12 mouse cellular contexts compared by ENCODE assay signal in genomic region chr7:24394475-24395161, GRCm38 (mm10). TPM values are rescaled to one million over a fixed set of nuclear protein-coding genes. Genes with fewer than 3 reads are reported as not detected.
DNase-seq lines count a peak whose midpoint lies in the region; ATAC-seq and TF ChIP-seq lines count a peak whose summit lies in the region.
"Had no signal": no experiment of that assay in that cellular context is flagged by ENCODE, and none has a peak within 500 bp of the region (broad histone marks: within the 10 kb centered on the region; RNA-seq: fewer than 3 reads in every experiment).

No protein-coding gene starts in this region.

- no peak overlapping the region for H3K4me3 ChIP-seq in kidney, embryonic 14.5 days (ENCODE audit: low read length)
- peak overlapping the region in 1 of 2 experiments; percentile 10; a peak in 2 of 4 replicates for H3K4me3 ChIP-seq in liver, embryonic 14.5 days (ENCODE audit: insufficient read depth in 1 of 2, low read depth in 2 of 2, low read length in 2 of 2)
- no peak overlapping the region for H3K4me3 ChIP-seq in midbrain, embryonic 10.5 days
- H3K4me3 ChIP-seq: forebrain, embryonic 13.5 days; intestine, embryonic 15.5 days had no signal

- no peak for DNase-seq in kidney, adult 11 months
- peak; percentile 79 for DNase-seq in forelimb bud, embryonic 11.5 days (ENCODE audit: low read depth, low spot score)
- no peak for DNase-seq in liver, embryonic 14.5 days (ENCODE audit: low read depth in 3 of 3, low spot score in 3 of 3)
- DNase-seq in thymus, postnatal 14 days = peak; percentile 71
- no peak for DNase-seq in left cerebral cortex, postnatal 10 days (ENCODE audit: extremely low spot score in 1 of 2, low spot score in 2 of 2)
- DNase-seq in midbrain, embryonic 10.5 days (ENCODE audit: low spot score) = no peak
- DNase-seq in gastrocnemius, postnatal 25 days = no peak
- DNase-seq: layer of hippocampus, postnatal 36 days had no signal

- no peak for TF ChIP-seq CTCF in liver, embryonic 14.5 days (IDR thresholded peaks at IDR 0.05; ENCODE audit: low read depth)

- H3K4me1 ChIP-seq in kidney, embryonic 14.5 days (ENCODE audit: control insufficient read depth, insufficient read depth, low read length) = peaks cover 18% of the 10 kb centered on the region
- H3K4me1 ChIP-seq in liver, embryonic 14.5 days (replicated peaks; ENCODE audit: control insufficient read depth in 2 of 2, insufficient read depth in 2 of 2, low read length in 1 of 2) = peaks cover 55 to 60% of the 10 kb centered on the region in 2 experiments
- H3K4me1 ChIP-seq in midbrain, embryonic 10.5 days = peaks cover 3% of the 10 kb centered on the region; the same call in 1 of the 2 replicates
- H3K4me1 ChIP-seq: forebrain, embryonic 13.5 days had no signal

- peak overlapping the region; percentile 62; the same call in 1 of the 2 replicates for H3K27ac ChIP-seq in kidney, embryonic 14.5 days (ENCODE audit: low read depth, low read length)
- H3K27ac ChIP-seq in liver, embryonic 14.5 days = peak overlapping the region; percentile 80
- no peak overlapping the region for H3K27ac ChIP-seq in midbrain, embryonic 10.5 days (replicated peaks)
- H3K27ac ChIP-seq: forebrain, embryonic 13.5 days; intestine, embryonic 15.5 days had no signal

- 0 out of 2 replicates have a peak overlapping the region, but pooled peaks have one; percentile 12 for H3K9ac ChIP-seq in kidney, embryonic 14.5 days (ENCODE audit: low read depth, low read length)
- peak overlapping the region; percentile 66 for H3K9ac ChIP-seq in liver, embryonic 14.5 days (replicated peaks)
- H3K9ac ChIP-seq: forebrain, embryonic 13.5 days; intestine, embryonic 15.5 days had no signal

- TF ChIP-seq EP300 in liver, embryonic 14.5 days (IDR thresholded peaks at IDR 0.05; ENCODE audit: low read depth) = peak; percentile 66

- WGBS in kidney, embryonic 14.5 days = 37% methylated on average over 15 of the region's 15 CpGs
- 14% methylated on average over 15 of the region's 15 CpGs for WGBS in liver, embryonic 14.5 days (ENCODE audit: insufficient replicate concordance)
- WGBS in midbrain, embryonic 10.5 days = 88% methylated on average over 15 of the region's 15 CpGs

- intact Hi-C loops in left cerebral cortex, postnatal 10 days (cut with DNase I) = no loop called here

- peak; percentile 3; the same call in 1 of the 2 replicates for ATAC-seq in kidney, embryonic 14.5 days (ENCODE audit: low FRiP score, low TSS enrichment)
- peak; percentile 40; the same call in 1 of the 2 replicates for ATAC-seq in liver, embryonic 14.5 days (ENCODE audit: insufficient read depth)
- ATAC-seq: forebrain, embryonic 13.5 days; intestine, embryonic 15.5 days had no signal

- no peaks in the 10 kb centered on the region for H3K36me3 ChIP-seq in kidney, embryonic 14.5 days (ENCODE audit: control insufficient read depth, insufficient read depth, low read length)
- H3K36me3 ChIP-seq in liver, embryonic 14.5 days (replicated peaks; ENCODE audit: control insufficient read depth, insufficient read depth, low read depth) = no peaks in the 10 kb centered on the region
- H3K36me3 ChIP-seq in midbrain, embryonic 10.5 days = no peaks in the 10 kb centered on the region
- H3K36me3 ChIP-seq: intestine, embryonic 15.5 days had no signal

- H3K9me3 ChIP-seq in kidney, embryonic 14.5 days (ENCODE audit: control insufficient read depth, low read length) = no peaks in the 10 kb centered on the region
- no peaks in the 10 kb centered on the region for H3K9me3 ChIP-seq in liver, embryonic 14.5 days (ENCODE audit: control insufficient read depth, low read length)
- H3K9me3 ChIP-seq in midbrain, embryonic 10.5 days (replicated peaks) = no peaks in the 10 kb centered on the region
- H3K9me3 ChIP-seq: forebrain, embryonic 13.5 days; intestine, embryonic 15.5 days had no signal

- H3K27me3 ChIP-seq in kidney, embryonic 14.5 days (ENCODE audit: control insufficient read depth, insufficient read depth, low read length) = no peaks in the 10 kb centered on the region
- H3K27me3 ChIP-seq in liver, embryonic 14.5 days (ENCODE audit: control insufficient read depth, insufficient read depth, low read length) = no peaks in the 10 kb centered on the region
- no peaks in the 10 kb centered on the region for H3K27me3 ChIP-seq in midbrain, embryonic 10.5 days (ENCODE audit: low read depth, poor library complexity, severe bottlenecking)
- H3K27me3 ChIP-seq: forebrain, embryonic 13.5 days; intestine, embryonic 15.5 days had no signal

- no peak overlapping the region for H3K4me2 ChIP-seq in kidney, embryonic 14.5 days (replicated peaks; ENCODE audit: low read depth, low read length)
- peak overlapping the region; percentile 90 for H3K4me2 ChIP-seq in liver, embryonic 14.5 days (ENCODE audit: low read depth)
- H3K4me2 ChIP-seq: forebrain, embryonic 13.5 days; intestine, embryonic 15.5 days had no signal

RNA-seq across cellular contexts. Expression of gene Smg9, which starts 4.8 kb away (rescaled TPM):
- polyA plus RNA-seq in kidney, embryonic 14.5 days (2014; fragmentation: Nextera tagmentation; extraction: Ambion mirVana) = 25.0 and 32.3 TPM in 2 replicates
- 20.6 and 22.2 TPM in 2 replicates for polyA plus RNA-seq in liver, embryonic 14.5 days (2012; rRNA removed)
- polyA plus RNA-seq in liver, embryonic 14.5 days (2014; fragmentation: Nextera tagmentation; extraction: Ambion mirVana) = 11.2 and 11.8 TPM in 2 replicates
- total RNA-seq in left cerebral cortex, postnatal 10 days (2021) = 10 to 100 TPM; 34.1 to 39.1 TPM
- 29.0 and 34.1 TPM in 2 replicates for polyA plus RNA-seq in midbrain, embryonic 10.5 days (2016; fragmentation: Nextera tagmentation; extraction: Ambion mirVana)
- 10 to 100 TPM in 1 of 2 experiments, 1 to 10 TPM in 1; 8.2 to 11.0 TPM for total RNA-seq in gastrocnemius, postnatal 25 days (2021)

RNA-seq across cellular contexts. Expression of gene Kcnn4, which starts 24.6 kb away (rescaled TPM):
- 2.6 and 3.3 TPM in 2 replicates for polyA plus RNA-seq in kidney, embryonic 14.5 days (2014; fragmentation: Nextera tagmentation; extraction: Ambion mirVana)
- 112 and 113 TPM in 2 replicates for polyA plus RNA-seq in liver, embryonic 14.5 days (2012; rRNA removed)
- polyA plus RNA-seq in liver, embryonic 14.5 days (2014; fragmentation: Nextera tagmentation; extraction: Ambion mirVana) = 90.2 and 112 TPM in 2 replicates
- under 1 TPM; 0.17 to 0.41 TPM for total RNA-seq in left cerebral cortex, postnatal 10 days (2021)
- polyA plus RNA-seq in midbrain, embryonic 10.5 days (2016; fragmentation: Nextera tagmentation; extraction: Ambion mirVana) = 3.3 and 4.0 TPM in 2 replicates
- total RNA-seq in gastrocnemius, postnatal 25 days (2021) = under 1 TPM; 0.13 to 0.70 TPM

RNA-seq across cellular contexts. Expression of gene Lypd5, which starts 45.6 kb away (rescaled TPM):
- not detected in 2 replicates for polyA plus RNA-seq in kidney, embryonic 14.5 days (2014; fragmentation: Nextera tagmentation; extraction: Ambion mirVana)
- polyA plus RNA-seq in liver, embryonic 14.5 days (2012; rRNA removed) = not detected in 2 replicates
- not detected in 2 replicates for polyA plus RNA-seq in liver, embryonic 14.5 days (2014; fragmentation: Nextera tagmentation; extraction: Ambion mirVana)
- under 1 TPM in 1 of 2 experiments, not detected in 1; 0.15 TPM for total RNA-seq in left cerebral cortex, postnatal 10 days (2021)
- polyA plus RNA-seq in midbrain, embryonic 10.5 days (2016; fragmentation: Nextera tagmentation; extraction: Ambion mirVana) = not detected in 2 replicates
- not detected for total RNA-seq in gastrocnemius, postnatal 25 days (2021)
- total RNA-seq: layer of hippocampus, postnatal 36 days had no signal
- polyA plus RNA-seq: forebrain, embryonic 13.5 days; heart, embryonic 14.5 days; intestine, embryonic 15.5 days had no signal

RNA-seq across cellular contexts. Expression of gene Irgc1, which starts 57.5 kb away (rescaled TPM):
- polyA plus RNA-seq in kidney, embryonic 14.5 days (2014; fragmentation: Nextera tagmentation; extraction: Ambion mirVana) = not detected in 2 replicates
- polyA plus RNA-seq in liver, embryonic 14.5 days (2012; rRNA removed) = not detected in 2 replicates
- polyA plus RNA-seq in liver, embryonic 14.5 days (2014; fragmentation: Nextera tagmentation; extraction: Ambion mirVana) = not detected in 2 replicates
- under 1 TPM in 1 of 2 experiments, not detected in 1; 0.20 TPM for total RNA-seq in left cerebral cortex, postnatal 10 days (2021)
- polyA plus RNA-seq in midbrain, embryonic 10.5 days (2016; fragmentation: Nextera tagmentation; extraction: Ambion mirVana) = not detected in 2 replicates
- not detected for total RNA-seq in gastrocnemius, postnatal 25 days (2021)
- total RNA-seq: layer of hippocampus, postnatal 36 days had no signal
- polyA plus RNA-seq: heart, embryonic 14.5 days; intestine, embryonic 15.5 days had no signal

Comparison
In these comparisons a context has a peak if more than half of its experiments do, and no peak if none do; other contexts are left out.
1. DNase-seq: peak in forelimb bud, embryonic 11.5 days (single experiment) and thymus, postnatal 14 days (single experiment); none in kidney, adult 11 months (single experiment), liver, embryonic 14.5 days (0 of 3), left cerebral cortex, postnatal 10 days (0 of 2), midbrain, embryonic 10.5 days (single experiment) and gastrocnemius, postnatal 25 days (single experiment).
2. RNA of gene Kcnn4, which starts 24.6 kb away (polyA plus RNA-seq): 90.2 to 113 TPM in liver, embryonic 14.5 days; 3.3 to 4.0 TPM in midbrain, embryonic 10.5 days and 2.6 to 3.3 TPM in kidney, embryonic 14.5 days; every median in the first group is over 10 times any median in the second.